Mouse (Mus musculus) erythroblast, embryonic 14.5 days (primary cell): ENCODE results near the gene Adamtsl5.

ENCODE experiments used
- GATA1 ChIP-seq: IDR thresholded peaks from 2 replicates; pipeline ENCODE4 v1.6.1; 2012; ENCODE audit warnings: low read length, inconsistent platforms, mixed read lengths
- TAL1 ChIP-seq: IDR thresholded peaks from 3 replicates; pipeline ENCODE4 v1.6.1; 2012; ENCODE audit warnings: low read length, inconsistent platforms, mixed read lengths

DNA sequence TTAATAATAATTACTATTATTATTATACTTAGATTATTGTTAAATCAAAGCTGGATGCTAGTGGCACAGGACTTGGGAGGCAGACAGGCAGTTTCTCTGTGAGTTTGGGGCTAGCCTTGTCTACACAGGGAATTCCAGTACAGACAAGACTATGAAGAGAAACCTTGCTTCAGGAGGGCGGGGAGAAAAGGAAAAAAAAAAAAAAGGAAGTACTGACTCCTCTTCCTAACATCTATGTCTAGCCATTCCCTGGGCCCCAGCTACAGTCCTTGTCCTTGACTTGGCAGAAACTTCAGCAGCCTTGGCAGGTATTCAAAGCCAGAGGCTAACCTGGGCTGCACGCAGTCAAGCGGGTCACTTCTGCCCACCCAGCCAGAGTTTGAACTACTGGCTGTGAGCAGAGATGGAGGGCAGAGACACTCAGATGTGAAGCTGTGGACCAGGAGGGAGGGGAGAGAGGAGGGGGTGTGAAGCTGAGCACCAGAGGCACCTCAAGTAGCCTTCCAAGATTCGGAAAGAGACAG is 41.0 kb upstream of the Adamtsl5 start:
- TF ChIP-seq GATA1 (no peak), TAL1 (no peak)
